Mouse (Mus musculus) layer of hippocampus, adult 11-12 months (tissue): ENCODE measurements at regions not wholly inside any gene's neighbourhood (a gene's known extent, or its start where the extent isn't known, plus 50 kb on each side); places are given as distances from the start of the nearest gene placed in this dataset.
A peak's percentile ranks its signal among the peaks of the same experiment; 100 is the strongest.

Experiments
- DNase-seq: peaks from one replicate; pipeline ENCODE4 v3.0.0; 2022; ENCODE audit warnings: low spot score

- DNase-seq = peak; percentile 32
These were observed 245.2 kb downstream of the Sv2b start for GRCm38 (mm10) chr7:75063816-75064215.

- no peak for DNase-seq
These were observed 258.8 kb downstream of the Sv2b start for GRCm38 (mm10) chr7:75050231-75050630.

GRCm38 (mm10) chr7:75049751-75050150, 259.3 kb downstream of the Sv2b start:
- DNase-seq = no peak

- no peak for DNase-seq
These were observed 260.2 kb downstream of the Sv2b start for GRCm38 (mm10) chr7:75048822-75049221.

- DNase-seq = peak; percentile 18
These were observed 261.2 kb downstream of the Sv2b start for GRCm38 (mm10) chr7:75047827-75048226.

GRCm38 (mm10) chr7:75040871-75041270, 268.2 kb downstream of the Sv2b start:
- no peak for DNase-seq

- DNase-seq = no peak
These were observed 282.9 kb downstream of the Sv2b start for GRCm38 (mm10) chr7:75026191-75026590.

- no peak for DNase-seq
These were observed 287.1 kb downstream of the Sv2b start for GRCm38 (mm10) chr7:75021966-75022365.

- DNase-seq = no peak
These were observed 290.4 kb downstream of the Sv2b start for GRCm38 (mm10) chr7:75018640-75019039.

- no peak for DNase-seq
These were observed 300.6 kb downstream of the Sv2b start for GRCm38 (mm10) chr7:75008481-75008880.

GRCm38 (mm10) chr7:74990198-74990597, 318.9 kb downstream of the Sv2b start:
- DNase-seq = peak; percentile 29

GRCm38 (mm10) chr7:74979479-74979878, 329.6 kb downstream of the Sv2b start:
- DNase-seq = no peak

GRCm38 (mm10) chr7:74975986-74976385, 333.1 kb downstream of the Sv2b start:
- no peak for DNase-seq

GRCm38 (mm10) chr7:74974448-74974847, 334.6 kb downstream of the Sv2b start:
- no peak for DNase-seq

GRCm38 (mm10) chr7:74944421-74945098, 364.5 kb downstream of the Sv2b start:
- no peak for DNase-seq

GRCm38 (mm10) chr7:74942917-74943316, 366.1 kb downstream of the Sv2b start:
- peak; percentile 9 for DNase-seq

- DNase-seq = no peak
These were observed 366.9 kb downstream of the Sv2b start for GRCm38 (mm10) chr7:74942146-74942545.

- no peak for DNase-seq
These were observed 374.7 kb upstream of the Slco3a1 start for GRCm38 (mm10) chr7:74929142-74929829.

GRCm38 (mm10) chr7:74928226-74928927, 373.8 kb upstream of the Slco3a1 start:
- DNase-seq = no peak

- DNase-seq = no peak
These were observed 372.1 kb upstream of the Slco3a1 start for GRCm38 (mm10) chr7:74926729-74927128.

GRCm38 (mm10) chr7:74924156-74924555, 369.6 kb upstream of the Slco3a1 start:
- no peak for DNase-seq

- DNase-seq = no peak
These were observed 353.9 kb upstream of the Slco3a1 start for GRCm38 (mm10) chr7:74908311-74908962.

- no peak for DNase-seq
These were observed 352.8 kb upstream of the Slco3a1 start for GRCm38 (mm10) chr7:74907391-74907790.
